Mouse (Mus musculus): Measurements from ENCODE around the gene Pin1rt1.

GRCm38 (mm10) chr2:104714254-104714691 lies 1.9 kb downstream of the Pin1rt1 start:
- TF ChIP-seq POLR2A (IDR thresholded peaks at IDR 0.05; ENCODE audit: borderline replicate concordance, extremely low read depth, low read depth, low read length) (no peak), CTCF (IDR thresholded peaks at IDR 0.05; ENCODE audit: insufficient read depth, low read length) (no peak)
